Mouse (Mus musculus): ENCODE results near the gene Fbxo45. TPM values are rescaled to one million over a fixed set of nuclear protein-coding genes. Genes with fewer than 3 reads are reported as not detected.
A peak's percentile ranks its signal among the peaks of the same experiment; 100 is the strongest.
"Not testable (repeated sequence)": the region's sequence is repeated elsewhere in the genome, so short reads cannot be mapped to it uniquely, and the experiment has no call there.

Gene Fbxo45
- 10 to 100 TPM; 46.3 to 47.5 TPM for total RNA-seq (2021)
- long read RNA-seq, full-length matches to known transcripts, result 129 of 143 reads
- long read RNA-seq, partial matches to known transcripts, result 2 of 143 reads
- long read RNA-seq, other reads (novel, unspliced or antisense), result 12 of 143 reads

DNA sequence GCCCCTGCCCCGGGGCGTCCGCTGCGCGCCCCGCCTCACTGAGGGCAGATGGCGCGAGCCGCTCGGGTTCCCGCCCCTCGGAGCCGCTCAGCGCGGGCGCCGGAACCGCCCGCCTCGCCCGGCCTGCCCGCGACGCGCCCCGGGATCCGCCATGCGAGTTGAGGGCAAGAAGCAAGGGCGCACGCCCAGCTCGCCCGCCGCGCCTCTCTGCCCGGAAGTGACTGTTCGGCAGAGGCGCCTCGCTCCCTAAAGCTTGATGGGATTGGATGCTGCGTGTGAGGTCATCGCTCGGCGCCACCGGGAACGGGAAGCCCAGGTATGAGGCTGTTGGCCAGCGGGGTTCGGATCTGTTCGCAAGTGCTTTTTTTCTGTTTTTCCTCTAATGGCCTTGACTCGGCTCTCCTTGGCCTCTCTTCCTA lies at the start of gene Fbxo45, which contains the start of gene Wdr53:
Gene Fbxo45 (minus strand): TSS at position 207 of the 419 bp plus-strand sequence.
Gene Wdr53 (plus strand): TSS at position 276 of the 419 bp plus-strand sequence.
- DNase-seq (ENCODE audit: low spot score in 2 of 2), result peak; percentile 97 to 99

DNA sequence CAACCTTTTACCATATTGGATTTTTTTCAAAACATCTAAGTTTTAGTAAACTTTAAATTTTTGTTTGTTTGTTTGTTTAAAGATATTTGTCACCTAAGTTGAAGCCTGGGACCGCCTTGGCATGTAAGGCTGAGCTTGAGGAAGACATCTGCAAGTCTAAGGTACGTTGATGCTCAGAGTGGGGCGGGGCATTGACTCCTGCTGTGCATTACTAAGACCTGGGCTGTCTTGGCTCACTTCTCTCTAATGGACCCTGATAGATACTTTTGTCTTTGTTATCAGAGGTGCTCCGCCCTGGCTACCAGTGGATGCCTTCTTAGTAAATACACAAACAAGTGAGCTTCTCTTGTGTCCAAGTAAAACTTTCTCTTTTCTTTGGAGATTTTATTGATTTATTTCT lies 44.9 kb upstream of the Fbxo45 start:
- no peak for DNase-seq (ENCODE audit: low spot score in 2 of 2)

DNA sequence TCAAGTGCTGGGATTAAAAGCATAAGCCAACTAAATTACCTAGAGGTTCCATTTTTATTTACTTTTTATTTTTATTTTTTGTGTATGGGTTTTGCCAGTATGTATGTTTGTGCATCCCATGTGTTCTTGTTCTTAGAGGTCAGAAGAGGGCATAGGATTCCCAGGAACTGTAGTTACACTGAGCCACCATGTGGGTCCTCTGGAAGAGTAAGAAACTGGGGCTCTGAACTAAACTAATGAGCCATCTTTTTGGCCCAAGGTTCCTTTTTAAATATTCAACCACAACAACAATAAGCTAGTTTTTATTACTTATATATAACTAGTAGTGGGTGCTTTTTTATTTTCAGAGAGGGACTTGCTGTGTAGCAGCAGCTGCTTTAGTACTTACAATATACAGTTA lies 35.6 kb upstream of the Fbxo45 start:
- DNase-seq (ENCODE audit: low spot score in 2 of 2), result no peak

DNA sequence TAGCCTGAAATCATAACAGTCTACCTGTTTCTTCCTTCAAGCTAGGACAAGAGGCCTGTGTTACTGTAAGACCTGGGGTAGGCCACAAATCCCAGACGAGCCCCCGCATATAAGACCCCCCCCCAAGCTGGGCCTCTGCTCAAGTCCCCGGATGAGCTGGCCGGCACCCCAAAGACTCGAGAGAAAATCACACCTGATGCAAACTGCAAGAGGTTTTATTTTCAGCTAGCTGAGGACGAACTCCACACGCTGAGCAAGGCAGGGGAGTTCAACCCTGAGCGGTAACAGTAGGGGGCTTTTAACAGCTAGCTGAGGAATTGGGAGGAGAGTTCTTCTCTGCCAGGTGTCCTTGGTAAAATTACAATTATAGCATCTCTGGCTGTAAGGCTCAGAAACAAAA lies 33.3 kb upstream of the Fbxo45 start:
- DNase-seq (ENCODE audit: low spot score in 2 of 2), result no peak

DNA sequence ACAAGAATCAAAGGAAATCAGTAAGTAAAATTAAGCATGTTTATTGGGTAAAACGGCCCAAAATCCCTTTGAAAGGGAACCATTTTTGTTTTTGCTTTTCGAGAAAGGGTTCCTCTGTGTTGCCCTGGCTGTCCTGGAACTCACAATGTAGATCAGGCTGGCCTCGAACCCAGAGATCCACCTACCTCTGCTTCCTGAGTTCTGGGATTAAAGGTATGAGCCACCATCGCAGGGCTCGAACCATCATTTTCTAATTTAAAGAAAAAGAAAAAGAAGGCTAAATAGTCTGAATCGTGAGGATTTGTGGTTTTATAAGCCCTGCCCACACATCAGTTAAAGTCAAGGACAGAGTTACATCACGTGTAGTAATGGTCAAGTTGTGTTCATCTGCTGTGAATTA lies 31.4 kb upstream of the Fbxo45 start:
- no peak for DNase-seq (ENCODE audit: low spot score in 2 of 2)

DNA sequence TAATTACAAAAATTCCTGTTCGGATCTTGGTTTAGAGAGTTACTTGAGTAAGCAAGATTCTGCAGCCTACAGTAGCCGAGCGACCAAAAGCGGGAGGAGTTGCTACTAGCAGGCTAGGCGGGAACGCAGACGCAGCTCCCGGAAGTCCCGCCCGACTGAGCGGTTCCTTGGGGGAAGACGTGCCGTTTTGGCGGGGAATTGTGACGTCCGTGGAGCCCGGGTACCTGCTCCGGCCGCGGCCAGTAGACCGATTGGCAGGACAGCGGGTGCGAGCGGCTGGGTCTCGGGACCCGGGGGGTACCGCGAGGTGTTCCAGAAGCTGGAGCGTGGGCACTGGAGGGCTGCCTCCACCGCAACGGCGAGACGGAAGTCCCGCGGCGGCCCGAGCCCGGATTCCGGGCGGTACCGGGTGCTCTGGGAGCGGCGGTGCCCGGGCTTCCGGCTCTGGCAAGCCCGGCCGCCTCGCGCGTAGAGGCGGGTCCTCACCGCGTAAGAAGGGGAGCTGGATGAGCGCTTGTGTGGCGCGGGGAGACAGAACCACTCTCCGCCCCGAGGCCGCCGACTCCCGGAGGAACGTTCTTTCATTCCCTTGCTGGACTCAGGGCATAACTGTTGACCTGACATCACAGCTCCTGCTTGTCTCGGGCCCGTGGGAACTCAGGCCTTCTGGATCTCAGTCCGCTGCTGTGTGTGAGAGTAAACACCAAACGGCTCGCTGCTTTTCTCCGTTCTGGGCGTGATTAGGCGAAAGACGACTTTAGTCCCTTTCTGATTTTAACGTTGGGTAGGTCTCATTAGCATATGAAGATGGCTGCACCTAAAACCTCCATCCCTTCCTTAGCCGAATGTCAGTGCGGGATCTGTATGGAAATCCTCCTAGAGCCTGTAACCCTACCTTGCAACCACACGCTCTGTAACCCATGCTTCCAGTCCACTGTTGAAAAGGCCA lies 30.6 kb upstream of the Fbxo45 start, which contains the start of gene Rnf168:
Gene Rnf168 (plus strand): TSS at position 152 of the 949 bp plus-strand sequence.
- DNase-seq (ENCODE audit: low spot score in 2 of 2), result peak; percentile 85 to 92

DNA sequence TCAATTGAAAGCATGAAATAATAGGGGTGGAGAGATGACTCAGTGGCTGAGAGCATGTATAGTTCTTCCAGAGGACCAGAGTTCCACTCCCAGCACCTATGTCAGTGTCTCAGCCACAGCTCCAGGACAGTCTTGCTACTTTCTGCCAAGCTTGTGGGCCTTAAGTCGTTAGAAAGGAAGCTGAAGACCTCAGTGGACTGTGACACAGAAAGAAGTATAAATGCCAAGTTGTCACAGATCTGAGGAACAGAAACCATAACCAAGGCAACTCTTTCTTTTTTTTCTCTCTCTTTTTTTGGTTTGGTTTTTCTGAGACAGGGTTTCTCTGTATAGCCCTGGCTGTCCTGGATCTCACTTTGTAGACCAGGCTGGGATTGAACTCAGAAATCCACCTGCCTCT lies 28.9 kb upstream of the Fbxo45 start:
- no peak for DNase-seq (ENCODE audit: low spot score in 2 of 2)

DNA sequence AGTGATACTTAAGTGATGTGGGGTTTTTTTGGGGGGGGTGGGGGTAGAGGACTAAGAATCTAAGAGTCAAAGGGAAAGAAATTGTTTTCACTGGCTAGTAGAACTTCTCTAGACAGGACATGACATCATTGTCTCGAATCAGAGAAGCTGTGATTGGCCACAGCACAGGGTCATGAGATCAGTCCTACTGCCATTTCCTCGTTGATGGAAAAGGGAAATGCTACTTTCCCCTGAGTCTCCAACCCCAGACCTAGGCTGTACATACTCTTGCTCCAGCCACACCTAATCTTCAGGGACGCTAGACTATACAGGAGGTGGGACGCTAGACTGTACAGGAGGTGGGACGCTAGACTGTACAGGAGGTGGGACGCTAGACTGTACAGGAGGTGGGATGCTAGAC lies 28.1 kb upstream of the Fbxo45 start:
- no peak for DNase-seq (ENCODE audit: low spot score in 2 of 2)

DNA sequence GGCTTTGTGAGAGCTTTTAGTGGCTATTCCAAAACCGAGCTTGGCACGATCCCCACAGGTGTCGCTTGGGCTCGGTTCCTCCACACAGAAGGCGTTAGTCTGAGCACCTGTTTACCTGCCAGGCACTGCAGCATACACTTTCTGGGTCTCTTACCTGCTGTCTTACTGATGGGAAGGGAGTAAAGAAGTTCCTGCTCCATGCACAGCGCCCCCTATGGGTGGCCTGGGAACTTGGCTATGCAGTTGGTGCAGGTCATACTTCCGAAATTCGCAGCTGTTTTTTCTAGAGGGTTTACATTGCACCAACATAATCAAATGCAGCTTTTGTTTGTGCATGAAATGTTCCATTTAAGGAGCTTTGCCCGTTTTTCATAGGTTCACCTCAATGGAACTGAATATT lies 26.4 kb upstream of the Fbxo45 start:
- no peak for DNase-seq (ENCODE audit: low spot score in 2 of 2)

DNA sequence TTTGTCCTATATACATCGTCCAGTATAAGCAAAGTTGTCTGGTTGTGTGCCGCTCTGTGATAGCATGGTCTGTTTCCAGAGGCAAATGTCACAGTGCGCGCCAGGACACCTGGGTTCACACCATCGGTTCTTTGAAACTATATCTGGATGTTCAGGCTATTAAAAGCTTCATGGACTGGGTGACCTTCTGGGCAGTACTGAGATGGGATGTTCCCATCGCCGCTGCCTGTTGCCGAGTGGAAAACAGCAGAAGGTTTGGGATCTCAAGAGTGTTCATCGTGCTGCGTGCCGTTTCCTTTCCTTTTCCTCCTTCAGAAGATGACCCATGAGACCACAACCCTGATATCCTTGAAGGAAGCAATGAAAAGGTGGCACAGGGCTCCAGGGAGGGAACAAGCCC lies 24.3 kb upstream of the Fbxo45 start, which contains the start of gene Smco1:
Gene Smco1 (plus strand): TSS at position 178 of the 400 bp plus-strand sequence.
- no peak for DNase-seq (ENCODE audit: low spot score in 2 of 2)

DNA sequence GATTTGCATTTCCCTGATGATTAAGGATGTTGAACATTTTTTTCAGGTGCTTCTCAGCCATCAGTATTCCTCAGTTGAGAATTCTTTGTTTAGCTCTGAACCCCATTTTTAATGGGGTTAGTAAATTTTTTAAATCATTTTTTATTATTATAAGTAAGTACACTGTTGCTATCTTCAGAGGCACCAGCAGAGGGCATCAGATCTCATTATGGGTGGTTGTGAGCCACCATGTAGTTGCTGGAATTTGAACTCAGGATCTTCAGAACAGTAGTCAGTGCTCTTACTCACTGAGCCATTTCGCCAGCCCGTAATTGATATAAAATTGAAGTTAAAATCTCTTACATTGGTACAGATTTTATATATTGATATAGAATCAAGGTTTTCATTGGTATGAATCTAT lies 17.3 kb upstream of the Fbxo45 start:
- not testable (repeated sequence) for DNase-seq (ENCODE audit: low spot score in 2 of 2)

DNA sequence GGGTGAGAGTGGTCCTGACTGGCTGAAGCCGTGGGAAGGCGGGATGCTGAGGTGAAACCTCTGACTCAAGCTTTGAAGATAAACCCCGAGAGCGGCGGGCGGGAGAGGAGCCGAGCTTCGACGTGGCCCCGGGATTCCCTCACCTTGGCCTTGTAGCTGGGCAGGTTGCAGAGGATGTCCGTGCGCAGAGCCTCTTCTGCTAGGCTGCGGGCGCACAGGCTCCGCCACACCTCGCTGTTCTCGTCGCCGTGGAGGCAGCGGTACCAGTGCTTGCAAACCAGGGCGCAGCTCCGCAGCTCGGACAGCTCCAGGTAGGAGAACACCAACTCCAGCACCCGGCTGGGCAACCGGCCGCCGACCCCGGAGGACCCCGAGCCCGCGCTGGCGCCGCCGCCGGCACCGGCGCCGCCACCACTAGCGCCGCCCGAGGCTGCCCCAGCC lies 587 bp downstream of the Fbxo45 start:
- peak; percentile 47 to 57 for DNase-seq (ENCODE audit: low spot score in 2 of 2)

DNA sequence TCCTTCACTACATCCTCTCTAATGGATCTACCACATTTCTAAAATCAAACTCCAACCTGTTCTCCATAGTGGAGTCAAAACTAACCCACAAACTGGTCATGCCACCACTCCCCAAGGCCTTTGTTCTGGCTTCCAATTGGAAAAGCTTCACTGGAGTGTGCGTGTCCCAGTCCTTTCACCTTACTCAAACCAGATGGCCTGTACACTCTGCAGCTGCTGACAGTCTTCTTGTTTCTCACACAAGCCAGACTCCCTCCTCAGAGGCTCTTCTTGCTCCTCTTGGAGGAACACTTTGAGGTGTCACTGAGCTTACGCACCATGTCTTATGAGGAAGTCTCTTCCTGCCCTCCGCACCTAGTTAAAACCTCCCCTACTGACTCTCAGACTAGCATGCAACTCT lies 3.1 kb downstream of the Fbxo45 start:
- DNase-seq (ENCODE audit: low spot score in 2 of 2), result no peak

DNA sequence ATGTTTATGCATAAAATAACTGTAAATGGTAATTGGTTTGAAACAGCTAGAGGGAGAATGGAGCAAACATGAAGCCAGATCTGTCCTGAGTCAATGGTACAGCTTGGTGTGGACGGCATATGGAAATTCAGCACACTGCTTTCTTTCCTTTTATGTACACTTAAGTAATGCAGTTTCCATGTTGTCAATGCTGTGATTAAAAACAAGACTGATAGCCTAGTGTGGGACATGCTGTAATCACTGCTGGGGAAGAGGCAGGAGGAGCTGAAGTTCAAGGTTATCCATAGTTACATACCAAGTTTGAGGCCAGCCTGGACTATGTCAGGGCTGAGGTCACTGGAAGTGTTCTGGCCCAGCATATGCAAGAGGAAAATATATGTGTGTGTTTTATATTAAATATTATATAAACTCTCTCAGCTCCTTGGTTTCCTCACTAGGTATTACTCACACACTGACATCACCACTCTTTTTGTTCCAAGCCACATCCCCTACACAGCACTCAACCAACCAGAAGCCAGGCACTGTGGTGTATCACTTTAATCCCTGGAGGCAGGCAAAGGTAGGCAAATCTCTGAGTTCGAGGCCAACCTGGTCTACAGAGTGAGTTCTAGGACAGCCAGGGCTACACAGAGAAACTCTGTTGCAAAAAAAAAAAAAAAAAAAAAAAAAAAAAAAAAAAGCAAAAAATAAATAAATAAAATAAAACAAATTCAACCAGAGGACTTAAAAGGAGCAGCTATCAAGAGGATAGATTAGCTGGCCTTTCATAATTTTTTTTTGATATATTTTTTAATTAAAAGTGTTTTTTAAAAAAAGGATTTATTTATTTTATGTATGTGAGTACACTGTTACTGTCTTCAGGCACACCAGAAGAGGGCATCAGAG lies 7.3 kb downstream of the Fbxo45 start:
- no peak for DNase-seq (ENCODE audit: low spot score in 2 of 2)

DNA sequence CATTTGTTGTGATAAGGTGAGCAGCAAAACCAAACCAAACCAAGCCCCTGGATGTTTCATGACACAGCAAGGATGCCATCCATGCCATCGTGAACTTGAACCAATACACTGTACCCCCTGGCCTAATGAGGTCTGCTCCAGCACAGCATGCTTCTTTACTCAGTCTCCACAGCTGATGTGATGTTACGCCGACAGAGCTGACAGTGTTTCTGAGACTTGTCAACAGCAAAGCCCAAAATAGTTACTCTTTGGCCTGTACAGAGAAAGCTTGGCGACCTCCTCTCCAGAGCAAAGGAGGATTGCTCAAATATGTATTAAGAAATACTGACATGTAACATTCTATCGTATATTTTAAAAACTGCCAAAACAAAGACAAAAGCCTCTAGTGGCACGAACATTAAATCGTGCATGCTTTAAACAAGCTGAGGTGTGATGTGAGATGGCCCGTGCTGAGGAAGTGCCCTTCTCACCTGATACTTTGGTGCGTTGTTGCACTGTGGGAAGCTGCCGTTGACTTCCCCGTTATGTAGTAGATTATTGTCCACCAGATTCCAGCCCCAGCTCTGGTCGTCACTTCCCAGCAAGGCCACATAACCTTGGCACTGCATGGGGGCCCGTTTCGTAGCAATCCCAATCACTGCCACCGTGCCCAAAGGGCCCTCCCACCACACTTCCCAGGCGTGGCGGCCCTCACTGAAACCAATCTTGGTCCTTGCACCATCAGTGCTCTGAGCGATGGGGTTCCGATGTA lies 8.9 kb downstream of the Fbxo45 start:
- no peak for DNase-seq (ENCODE audit: low spot score in 2 of 2)

DNA sequence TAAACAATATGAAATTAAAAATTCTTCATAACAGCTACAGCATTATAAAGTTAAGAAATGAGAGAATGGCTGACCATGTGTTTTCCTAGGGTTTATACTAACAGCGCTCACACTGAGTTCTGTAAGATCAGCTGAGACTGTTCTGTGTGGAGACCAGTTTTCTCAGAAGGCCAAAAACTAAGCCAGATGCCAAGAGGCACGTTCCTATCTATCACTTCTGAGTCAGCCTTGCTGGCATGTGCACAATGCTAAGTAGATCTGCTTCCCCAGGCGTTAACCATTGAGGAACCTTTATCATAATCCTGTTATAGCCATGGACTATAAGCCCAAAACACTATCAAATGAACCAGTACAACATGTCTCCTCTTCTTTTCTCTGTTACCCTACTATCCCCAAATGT lies 14.9 kb downstream of the Fbxo45 start:
- not testable (repeated sequence) for DNase-seq (ENCODE audit: low spot score in 2 of 2)

DNA sequence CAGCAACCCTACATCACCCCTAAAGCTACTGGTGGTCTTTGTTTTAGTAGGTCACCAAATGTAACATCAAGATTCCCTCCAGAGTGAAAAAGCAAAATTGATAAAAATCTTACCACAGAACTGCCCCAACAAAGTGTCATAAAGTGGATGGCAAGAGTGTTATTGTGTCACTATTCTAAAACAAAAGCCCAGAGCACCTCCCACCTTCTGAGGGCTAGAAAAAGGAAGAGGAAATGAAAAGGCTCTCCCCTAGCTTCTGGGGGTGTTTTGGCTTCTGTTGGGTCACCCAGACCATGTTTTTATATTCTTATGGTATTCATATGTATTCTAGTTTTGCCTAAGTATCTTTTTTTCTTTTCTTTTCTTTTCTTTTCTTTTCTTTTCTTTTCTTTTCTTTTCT lies 24.6 kb downstream of the Fbxo45 start:
- DNase-seq (ENCODE audit: low spot score in 2 of 2), result no peak

DNA sequence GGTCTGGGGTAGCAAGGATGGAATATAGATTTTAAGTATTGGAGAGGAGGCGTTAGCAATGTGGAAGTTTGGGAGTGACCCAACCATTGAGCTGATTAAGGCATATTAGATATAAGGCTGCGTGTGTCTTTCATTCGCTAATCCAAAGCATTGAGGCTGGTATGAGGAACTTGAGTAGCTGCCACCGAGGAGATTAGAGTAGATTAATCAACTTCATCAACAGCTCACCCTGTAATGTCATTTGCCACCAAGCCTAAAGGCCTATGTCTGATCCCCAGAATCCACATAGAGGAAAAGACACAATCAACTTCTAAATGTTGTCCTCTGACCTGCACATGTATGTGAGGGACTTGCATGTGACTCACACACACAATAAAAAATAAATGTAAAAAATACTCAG lies 25.2 kb downstream of the Fbxo45 start:
- DNase-seq (ENCODE audit: low spot score in 2 of 2), result no peak

DNA sequence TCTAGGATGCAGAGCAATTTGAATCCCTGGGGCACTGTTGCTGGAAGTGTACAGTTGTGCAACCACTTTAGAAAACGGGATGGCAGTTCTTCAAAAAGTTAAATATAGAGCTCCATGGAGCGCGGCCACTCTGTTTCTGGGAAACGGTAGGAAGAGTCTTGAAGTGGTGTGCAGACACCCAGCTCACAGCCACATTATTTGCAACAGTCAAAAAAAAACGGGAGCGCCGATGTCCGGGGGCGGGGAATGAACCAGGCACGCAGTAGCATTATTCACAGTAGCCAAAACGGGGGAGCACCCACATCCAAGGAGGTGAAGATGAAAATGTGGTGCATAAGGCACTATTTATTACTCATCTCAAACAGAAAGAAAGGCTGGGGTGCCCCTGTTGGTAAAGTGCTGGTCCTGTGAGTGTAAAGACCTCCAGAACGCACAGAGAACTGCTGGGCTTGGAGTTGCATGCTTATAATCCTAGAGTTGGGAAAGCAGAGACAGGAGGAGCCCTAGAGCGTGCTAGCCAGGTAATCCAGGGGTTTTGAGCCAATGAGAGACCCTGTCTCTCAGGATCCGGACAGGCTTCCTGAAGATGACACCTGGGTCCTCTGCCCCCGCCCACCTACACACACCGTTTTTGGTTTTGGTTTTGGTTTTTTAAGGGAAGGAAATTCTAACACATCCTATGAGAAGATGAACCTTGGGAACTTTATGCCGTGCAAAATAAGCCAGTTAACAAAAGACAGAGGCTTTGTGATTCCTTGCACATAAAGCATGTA lies 32.0 kb downstream of the Fbxo45 start:
- peak in 1 of 2 experiments; percentile 44 for DNase-seq (ENCODE audit: low spot score in 2 of 2)

DNA sequence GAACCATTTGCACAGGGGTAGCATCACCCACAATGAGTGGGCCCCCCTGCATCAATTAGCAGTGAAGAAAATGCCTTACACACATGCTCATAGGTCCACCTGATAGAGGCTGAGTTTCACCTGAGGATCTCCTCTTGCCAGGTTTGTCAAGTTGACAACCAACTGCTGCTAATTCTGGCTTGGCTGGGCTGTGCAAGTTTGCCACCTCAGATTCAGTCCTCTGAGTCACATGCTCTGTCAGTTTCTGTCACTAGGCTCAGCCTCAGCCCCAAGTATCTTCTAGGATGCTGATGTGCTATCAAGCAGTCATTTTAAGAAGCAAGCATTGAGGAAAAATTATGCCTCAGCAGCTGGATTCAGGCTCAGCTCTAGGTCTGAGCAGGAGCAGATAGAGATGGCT lies 32.8 kb downstream of the Fbxo45 start:
- no peak for DNase-seq (ENCODE audit: low spot score in 2 of 2)
